Mouse (Mus musculus) small intestine, adult 2 months (tissue): ENCODE data around the gene Rnf32. TPM values are rescaled to one million over a fixed set of nuclear protein-coding genes. Genes with fewer than 3 reads are reported as not detected.

ENCODE experiments used
- H3K27ac ChIP-seq: fragments of 200-500 bp; 2 replicates; pipeline ENCODE4 v1.5.1; 2012; ENCODE audit warnings: low read depth, low read length, control low read depth, inconsistent platforms; ENCODE audit not compliant: insufficient read depth
- H3K27me3 ChIP-seq: fragments of 200-500 bp; 2 replicates; pipeline ENCODE4 v1.6.1; 2012; ENCODE audit warnings: mild to moderate bottlenecking, moderate library complexity, low read length, inconsistent platforms; ENCODE audit not compliant: control insufficient read depth, insufficient read depth
- H3K36me3 ChIP-seq: fragments of 200-500 bp; 2 replicates; pipeline ENCODE4 v1.6.1; 2012; ENCODE audit warnings: mild to moderate bottlenecking, low read length, control low read depth, inconsistent platforms; ENCODE audit not compliant: control insufficient read depth, insufficient read depth
- H3K4me1 ChIP-seq: fragments of 200-500 bp; 2 replicates; pipeline ENCODE4 v1.6.1; 2012; ENCODE audit warnings: low read length, inconsistent platforms, mixed read lengths; ENCODE audit not compliant: control insufficient read depth, insufficient read depth, insufficient read length
- H3K4me3 ChIP-seq: fragments of 200-500 bp; 2 replicates; pipeline ENCODE4 v1.5.1; 2012; ENCODE audit warnings: low read depth, mild to moderate bottlenecking, control low read depth, inconsistent platforms, low read length, moderate library complexity
- CTCF ChIP-seq: fragments of 200-500 bp; IDR thresholded peaks from 2 replicates; pipeline ENCODE4 v1.5.1; 2012; ENCODE audit warnings: low read depth, mild to moderate bottlenecking, control low read depth, inconsistent platforms, low read length, moderate library complexity, mixed read lengths; ENCODE audit not compliant: insufficient replicate concordance, insufficient read length; ENCODE audit errors: extremely low read depth
- POLR2A ChIP-seq: fragments of 200-500 bp; IDR thresholded peaks from 2 replicates; pipeline ENCODE4 v1.6.1; 2012; ENCODE audit warnings: low read depth, mild to moderate bottlenecking, control low read depth, inconsistent platforms, low read length, moderate library complexity
- WGBS: fragments of 180-500 bp; shearing (Covaris S2); methylation state at CpG from one replicate; pipeline ENCODE4 v1.1.7; 2018; 5-methylcytosine and 5-hydroxymethylcytosine counted together
- polyA plus RNA-seq: library from polyadenylated mRNA; depleted of rRNA; stranded (reverse); fragments of >200 nt; gene quantifications from 2 replicates; pipeline ENCODE4 v1.2.3, GENCODE M21; 2012

The Rnf32 gene
- polyA plus RNA-seq, 1 experiment, result 4.6 TPM

DNA sequence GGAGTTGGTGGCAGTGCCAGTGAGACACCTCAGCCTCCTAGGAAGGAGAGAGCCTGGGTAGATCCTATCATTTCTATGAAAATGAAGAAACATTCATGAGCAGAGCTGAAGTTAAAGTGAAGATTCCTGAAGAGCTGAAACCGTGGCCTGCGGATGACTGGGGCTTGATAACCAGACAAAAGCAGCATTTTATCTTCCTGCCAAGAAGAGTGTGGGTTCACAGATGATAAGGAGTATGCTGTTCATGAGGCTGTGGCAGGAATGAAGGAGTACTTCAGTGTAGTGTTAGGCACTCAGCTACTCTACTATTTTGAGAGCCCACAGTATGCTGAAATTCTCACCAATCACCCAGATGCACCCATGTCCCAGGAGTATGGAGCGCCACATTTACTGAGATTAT lies 22.2 kb downstream of the Rnf32 start:
- H3K4me1 ChIP-seq, result peaks cover 1% of the 10 kb centered on the region; the same call in 1 of the 2 replicates
- 71% methylated on average over 3 of the region's 3 CpGs for WGBS
- no peaks in the 10 kb centered on the region for H3K36me3 ChIP-seq
- no peak overlapping the region for H3K27ac ChIP-seq
- H3K27me3 ChIP-seq, result no peaks in the 10 kb centered on the region
- TF ChIP-seq POLR2A (no peak), CTCF (no peak)
- no peak overlapping the region for H3K4me3 ChIP-seq

DNA sequence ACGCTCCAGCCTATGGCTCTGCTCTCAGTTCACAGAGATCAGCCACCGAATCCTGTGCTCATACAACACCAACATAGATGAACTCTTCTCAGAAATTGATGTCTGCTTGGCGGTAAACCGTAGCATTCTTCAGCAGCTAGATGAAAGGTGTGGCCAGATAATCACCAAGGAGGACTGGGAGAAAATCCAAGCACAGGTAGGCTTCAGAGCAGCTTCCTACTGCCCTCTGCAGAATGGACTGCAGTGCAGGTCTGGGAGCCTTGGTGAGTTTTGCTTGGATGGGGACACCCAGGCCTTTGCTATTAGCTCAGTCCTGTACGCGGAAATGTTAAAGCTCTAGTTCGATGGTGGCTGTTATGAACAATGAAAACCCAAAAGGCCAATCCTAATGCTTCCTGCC lies 28.3 kb downstream of the Rnf32 start:
- peaks cover 3% of the 10 kb centered on the region; the same call in 1 of the 2 replicates for H3K4me1 ChIP-seq
- no peak overlapping the region for H3K27ac ChIP-seq
- TF ChIP-seq POLR2A (no peak), CTCF (peak; percentile 45; the same call in 1 of the 2 replicates)
- no peak overlapping the region for H3K4me3 ChIP-seq
- peaks cover 4% of the 10 kb centered on the region for H3K36me3 ChIP-seq
- no peaks in the 10 kb centered on the region for H3K27me3 ChIP-seq
- WGBS, result 52% methylated on average over 7 of the region's 7 CpGs

DNA sequence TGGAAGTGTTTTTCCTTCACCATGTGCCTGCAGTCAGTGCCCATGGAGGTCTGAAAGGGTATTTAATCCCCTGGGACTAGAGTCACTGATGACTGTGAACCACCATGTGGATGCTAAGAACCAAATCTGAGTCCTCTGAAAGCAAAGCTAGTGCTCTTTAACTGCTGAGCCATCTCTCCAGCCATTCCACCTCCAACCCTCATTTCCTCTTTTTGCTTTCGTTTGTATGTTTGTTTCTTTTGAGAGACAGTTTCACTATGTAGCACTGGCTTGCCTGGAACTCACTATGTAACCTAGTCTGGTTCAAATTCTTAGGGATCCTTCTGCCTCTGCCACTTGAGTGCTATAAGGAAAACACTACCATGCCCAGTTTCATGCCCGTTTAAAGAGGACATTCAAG lies 34.7 kb downstream of the Rnf32 start:
- H3K36me3 ChIP-seq, result peaks cover 6% of the 10 kb centered on the region
- TF ChIP-seq CTCF (no peak), POLR2A (no peak)
- no peaks in the 10 kb centered on the region for H3K4me1 ChIP-seq
- no peaks in the 10 kb centered on the region for H3K27me3 ChIP-seq
- 59% methylated on average over 2 of the region's 2 CpGs for WGBS
- H3K27ac ChIP-seq, result no peak overlapping the region
- no peak overlapping the region for H3K4me3 ChIP-seq

DNA sequence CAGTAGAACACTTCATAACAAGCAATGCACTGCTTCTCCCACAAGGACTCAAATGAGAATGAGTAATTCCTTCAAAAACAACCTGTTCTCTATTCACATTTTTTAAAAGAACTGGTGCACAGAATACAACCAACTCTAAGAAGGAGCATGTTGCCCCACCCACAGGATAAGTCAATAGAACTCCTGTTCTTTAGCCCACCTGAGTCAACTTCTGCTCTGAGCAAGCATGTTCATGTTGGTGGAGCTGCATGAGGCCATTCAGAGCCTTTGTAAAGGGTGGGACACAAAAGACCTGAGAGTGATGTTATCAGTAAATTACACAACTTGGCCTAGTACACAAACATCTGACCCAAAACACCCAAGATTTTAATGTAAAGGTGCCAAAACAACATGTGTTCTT lies 42.6 kb downstream of the Rnf32 start:
- Histone ChIP-seq H3K36me3 (0 out of 2 replicates have a peak, but pooled peaks cover 2% of the 10 kb centered on the region), H3K4me3 (no peak overlapping the region), H3K27me3 (no peaks in the 10 kb centered on the region), H3K4me1 (no peaks in the 10 kb centered on the region), H3K27ac (no peak overlapping the region)
- TF ChIP-seq POLR2A (no peak), CTCF (no peak)

DNA sequence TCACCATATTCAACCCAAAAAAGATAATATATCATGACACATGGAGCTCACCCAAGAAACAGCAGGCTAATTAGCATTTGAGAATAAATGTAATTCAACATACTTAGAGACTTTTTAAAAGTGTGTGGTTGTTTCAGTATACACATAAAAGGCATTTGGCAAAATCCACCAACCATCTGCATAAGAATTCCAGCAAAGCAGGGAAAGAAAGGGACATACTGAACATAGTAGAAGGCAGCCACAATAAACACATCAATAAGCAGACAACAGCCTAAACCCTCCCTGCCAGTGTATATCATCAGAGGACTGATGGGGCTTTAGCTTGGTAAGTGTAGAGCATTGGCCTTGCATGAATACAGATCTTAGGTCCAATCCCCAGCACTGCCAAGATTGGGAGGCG lies 49.0 kb downstream of the Rnf32 start:
- no peak overlapping the region for H3K4me3 ChIP-seq
- H3K4me1 ChIP-seq, result no peaks in the 10 kb centered on the region
- 86% methylated on average over 1 of the region's 1 CpGs for WGBS
- TF ChIP-seq POLR2A (no peak), CTCF (no peak)
- H3K36me3 ChIP-seq, result no peaks in the 10 kb centered on the region
- H3K27me3 ChIP-seq, result no peaks in the 10 kb centered on the region
- H3K27ac ChIP-seq, result no peak overlapping the region

DNA sequence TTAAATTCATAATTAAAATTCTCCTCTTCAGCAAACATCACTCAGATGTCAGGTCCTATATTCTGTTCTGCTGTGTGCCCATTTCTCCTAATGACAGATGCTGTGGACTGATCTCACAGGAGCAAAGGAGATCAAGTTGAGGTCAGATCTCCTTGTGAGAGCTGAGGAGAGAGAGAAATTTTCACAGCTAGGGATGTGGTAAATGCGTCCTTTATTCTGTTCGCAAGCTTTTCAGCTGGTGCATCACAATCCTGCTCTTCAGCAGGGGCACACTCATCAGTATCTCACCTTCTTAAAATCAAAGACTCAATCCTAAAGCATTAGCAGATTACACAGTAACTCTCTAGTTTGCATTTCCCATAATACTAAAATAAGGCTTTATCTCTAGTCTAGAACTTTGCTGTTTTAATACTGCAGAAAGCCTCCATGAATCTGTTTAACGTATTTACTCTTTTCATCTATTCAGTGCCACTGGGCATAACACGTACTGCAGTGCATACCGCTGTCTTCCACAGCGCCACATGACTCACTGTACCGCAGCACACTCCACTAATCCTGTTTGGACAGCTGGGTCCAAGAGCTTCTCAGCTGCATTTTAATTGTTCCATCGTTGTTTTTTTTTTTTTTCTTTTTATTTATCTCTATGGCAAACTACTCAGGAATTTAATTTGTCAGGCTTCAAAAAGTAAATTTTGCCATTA lies 55.2 kb downstream of the Rnf32 start:
- WGBS, result 80% methylated on average over 8 of the region's 8 CpGs
- Histone ChIP-seq H3K36me3 (0 out of 2 replicates have a peak, but pooled peaks cover 1% of the 10 kb centered on the region), H3K4me3 (no peak overlapping the region), H3K4me1 (no peaks in the 10 kb centered on the region), H3K27me3 (no peaks in the 10 kb centered on the region), H3K27ac (no peak overlapping the region)
- no peak for TF ChIP-seq POLR2A
- no peak for TF ChIP-seq CTCF

DNA sequence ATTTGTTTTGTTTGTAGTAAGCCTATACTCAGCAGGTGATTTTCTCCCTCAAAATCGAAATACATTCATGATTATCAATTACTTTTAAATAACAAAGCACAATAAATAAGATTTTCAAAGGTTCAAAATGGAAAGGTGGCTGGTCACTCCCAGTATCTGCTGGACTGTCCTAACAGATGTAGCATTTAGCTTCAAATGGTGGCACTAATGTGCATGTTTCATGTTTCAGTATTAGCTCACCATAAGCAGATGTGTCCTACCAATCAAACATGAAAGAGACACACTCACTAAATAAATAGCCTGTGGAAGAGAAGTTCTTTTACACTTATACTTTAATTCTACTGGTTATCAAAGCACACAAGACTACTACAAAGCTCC lies 55.7 kb downstream of the Rnf32 start:
- Histone ChIP-seq H3K27me3 (no peaks in the 10 kb centered on the region), H3K4me3 (no peak overlapping the region), H3K36me3 (0 out of 2 replicates have a peak, but pooled peaks cover 1% of the 10 kb centered on the region), H3K4me1 (no peaks in the 10 kb centered on the region), H3K27ac (no peak overlapping the region)
- TF ChIP-seq POLR2A, result no peak
- TF ChIP-seq CTCF, result no peak
- WGBS, result 79% methylated on average over 1 of the region's 1 CpGs
